Mouse (Mus musculus) neural tube, embryonic 14.5 days (tissue): Measurements from ENCODE around the gene Abca13. TPM values are rescaled to one million over a fixed set of nuclear protein-coding genes. Genes with fewer than 3 reads are reported as not detected.
A peak's percentile ranks its signal among the peaks of the same experiment; 100 is the strongest.
"Not testable (repeated sequence)": the region's sequence is repeated elsewhere in the genome, so short reads cannot be mapped to it uniquely, and the experiment has no call there.

Experiments used
- ATAC-seq: fragments of 200-750 bp; cut with Nextera tagmentation; 2 replicates; pipeline ENCODE4 v1.8.0; 2017; ENCODE audit warnings: low read depth, mild to moderate bottlenecking, moderate TSS enrichment, moderate library complexity
- H3K27ac ChIP-seq: fragments of 300-500 bp; sonication (generic); 2 replicates; pipeline ENCODE4 v1.5.1; 2014; ENCODE audit warnings: low read depth, mild to moderate bottlenecking, control low read depth, low read length, moderate library complexity, mixed read lengths
- H3K27me3 ChIP-seq: fragments of 300-500 bp; sonication (generic); 2 replicates; pipeline ENCODE4 v1.6.1; 2014; ENCODE audit warnings: low read length; ENCODE audit not compliant: control insufficient read depth, insufficient read depth
- H3K36me3 ChIP-seq: fragments of 300-500 bp; sonication (generic); 2 replicates; pipeline ENCODE4 v1.6.1; 2014; ENCODE audit warnings: low read length, mixed read lengths; ENCODE audit not compliant: control insufficient read depth, insufficient read depth
- H3K4me1 ChIP-seq: fragments of 300-500 bp; sonication (generic); 2 replicates; pipeline ENCODE4 v1.6.1; 2014; ENCODE audit warnings: low read length; ENCODE audit not compliant: control insufficient read depth, insufficient read depth
- H3K4me2 ChIP-seq: fragments of 300-500 bp; sonication (generic); 2 replicates; pipeline ENCODE4 v1.6.1; 2014; ENCODE audit warnings: mild to moderate bottlenecking, low read depth, low read length, control low read depth
- H3K4me3 ChIP-seq: fragments of 300-500 bp; sonication (generic); 2 replicates; pipeline ENCODE4 v1.5.1; 2014; ENCODE audit warnings: low read depth, low read length, control low read depth, mixed read lengths
- H3K9ac ChIP-seq: fragments of 300-500 bp; sonication (generic); replicated peaks from 2 replicates; pipeline ENCODE4 v1.6.1; 2014; ENCODE audit warnings: low read depth, mild to moderate bottlenecking, control low read depth, low read length, mixed read lengths
- H3K9me3 ChIP-seq: fragments of 300-500 bp; sonication (generic); 2 replicates; pipeline ENCODE4 v1.6.1; 2016; ENCODE audit warnings: low read length; ENCODE audit not compliant: control insufficient read depth
- WGBS: fragments of 180-500 bp; shearing (Covaris S2); extraction: QIAGEN DNeasy Blood & Tissue Kit; methylation state at CpG from one replicate; pipeline ENCODE4 v1.1.7; 2014; 5-methylcytosine and 5-hydroxymethylcytosine counted together
- polyA plus RNA-seq: library from polyadenylated mRNA; unstranded; fragments of >200 nt; fragmentation: Nextera tagmentation; extraction: Ambion mirVana; gene quantifications from 2 replicates; pipeline ENCODE4 v1.2.1, GENCODE M21; 2014

Abca13 gene
- polyA plus RNA-seq, 1 experiment from 2014 or later: 0.01 TPM

- H3K36me3 ChIP-seq, H3K9me3 ChIP-seq, H3K4me1 ChIP-seq, ATAC-seq, H3K9ac ChIP-seq, H3K4me2 ChIP-seq, H3K27ac ChIP-seq, H3K27me3 ChIP-seq, H3K4me3 ChIP-seq: not testable (repeated sequence)
Measured at GRCm38 (mm10) chr11:9189471-9189870, 2.3 kb upstream of the Abca13 start.

GRCm38 (mm10) chr11:9190772-9191554, 779 bp upstream of the Abca13 start:
- no peak overlapping the region for H3K9ac ChIP-seq
- WGBS: 58% methylated on average over 11 of the region's 11 CpGs
- H3K27me3 ChIP-seq: no peaks in the 10 kb centered on the region
- ATAC-seq: peak; percentile 49; the same call in 1 of the 2 replicates
- no peaks in the 10 kb centered on the region for H3K4me1 ChIP-seq
- no peak overlapping the region for H3K27ac ChIP-seq
- H3K4me2 ChIP-seq: no peak overlapping the region
- H3K9me3 ChIP-seq: no peaks in the 10 kb centered on the region
- no peaks in the 10 kb centered on the region for H3K36me3 ChIP-seq
- H3K4me3 ChIP-seq: no peak overlapping the region

GRCm38 (mm10) chr11:9194861-9195260, 3.1 kb downstream of the Abca13 start:
- Histone ChIP-seq H3K27me3 (no peaks in the 10 kb centered on the region), H3K4me1 (no peaks in the 10 kb centered on the region), H3K4me3 (no peak overlapping the region), H3K27ac (no peak overlapping the region), H3K4me2 (no peak overlapping the region), H3K9ac (no peak overlapping the region), H3K9me3 (no peaks in the 10 kb centered on the region), H3K36me3 (no peaks in the 10 kb centered on the region)
- WGBS: 96% methylated on average over 3 of the region's 3 CpGs
- no peak for ATAC-seq

DNA sequence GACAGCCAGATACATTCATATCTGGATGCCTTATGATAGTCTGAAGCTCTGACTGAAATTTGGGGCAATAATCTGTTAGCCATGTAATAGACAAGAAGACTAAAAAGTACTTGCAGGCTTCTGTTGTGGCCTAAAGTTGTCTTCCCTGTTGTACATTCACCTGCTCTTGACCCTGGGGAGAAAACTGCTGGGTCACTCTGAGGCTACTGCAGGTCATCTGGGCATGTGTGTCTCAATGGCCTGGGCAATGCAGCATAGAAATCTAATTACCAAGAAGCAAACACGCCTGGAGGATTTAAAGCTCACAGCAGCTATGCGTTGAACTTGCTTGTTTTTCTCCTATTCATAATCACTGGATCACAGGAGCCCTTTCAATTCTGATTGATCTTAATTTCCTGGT, 8.1 kb downstream of the Abca13 start:
- Histone ChIP-seq H3K27me3 (no peaks in the 10 kb centered on the region), H3K27ac (no peak overlapping the region), H3K4me3 (no peak overlapping the region), H3K9me3 (no peaks in the 10 kb centered on the region), H3K9ac (no peak overlapping the region), H3K4me2 (no peak overlapping the region), H3K36me3 (no peaks in the 10 kb centered on the region), H3K4me1 (no peaks in the 10 kb centered on the region)
- ATAC-seq: no peak
- WGBS: 86% methylated on average over 2 of the region's 2 CpGs

GRCm38 (mm10) chr11:9210707-9211106, 19.0 kb downstream of the Abca13 start:
- Histone ChIP-seq H3K4me1 (no peaks in the 10 kb centered on the region), H3K36me3 (no peaks in the 10 kb centered on the region), H3K9ac (no peak overlapping the region), H3K27me3 (no peaks in the 10 kb centered on the region), H3K9me3 (no peaks in the 10 kb centered on the region), H3K4me3 (no peak overlapping the region), H3K4me2 (no peak overlapping the region), H3K27ac (no peak overlapping the region)
- WGBS: 67% methylated on average over 8 of the region's 8 CpGs
- no peak for ATAC-seq

DNA sequence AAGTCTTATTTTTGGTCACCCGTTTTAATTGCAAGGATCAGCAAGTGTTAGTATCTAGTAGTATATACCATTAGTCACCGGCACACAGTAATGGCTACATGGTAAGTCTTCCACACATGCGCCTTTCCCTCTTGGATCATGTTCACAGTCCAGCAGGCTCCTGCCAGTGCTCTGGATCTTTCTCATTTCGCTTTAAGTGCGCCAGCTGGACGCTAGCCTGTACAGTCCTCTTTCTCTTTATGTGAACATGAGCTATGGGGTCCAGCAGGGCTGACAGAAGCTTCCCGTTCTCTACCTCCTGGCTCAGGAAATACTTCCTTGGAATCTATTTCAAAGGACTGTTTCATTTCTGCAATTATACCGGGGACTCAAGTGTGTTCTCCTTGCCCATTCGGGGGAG, 21.8 kb downstream of the Abca13 start:
- H3K27ac ChIP-seq: no peak overlapping the region
- 90% methylated on average over 9 of the region's 9 CpGs for WGBS
- no peak overlapping the region for H3K9ac ChIP-seq
- no peaks in the 10 kb centered on the region for H3K36me3 ChIP-seq
- ATAC-seq: no peak
- no peaks in the 10 kb centered on the region for H3K27me3 ChIP-seq
- H3K4me2 ChIP-seq: no peak overlapping the region
- H3K4me1 ChIP-seq: no peaks in the 10 kb centered on the region
- H3K9me3 ChIP-seq: no peaks in the 10 kb centered on the region
- no peak overlapping the region for H3K4me3 ChIP-seq

DNA sequence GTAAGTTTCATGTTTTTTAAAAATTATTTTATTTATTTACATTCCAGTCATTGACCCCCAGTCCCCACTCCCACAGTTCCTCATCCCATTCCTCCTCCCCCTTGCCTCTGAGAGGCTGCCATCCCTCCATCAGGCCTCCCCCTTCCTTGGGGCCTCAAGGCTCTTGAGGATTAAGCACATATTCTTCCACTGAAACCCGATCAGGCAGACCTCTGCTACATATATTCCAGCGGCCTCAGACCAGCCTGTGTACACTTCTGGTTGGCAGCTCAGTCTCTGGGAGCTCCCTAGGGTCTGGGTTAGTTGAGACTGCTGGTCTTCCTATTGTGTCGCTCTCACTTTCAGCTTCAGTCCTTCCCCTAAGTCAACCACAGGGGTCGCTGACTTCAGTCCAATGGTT, 24.5 kb downstream of the Abca13 start:
- no peak overlapping the region for H3K9ac ChIP-seq
- H3K4me3 ChIP-seq: no peak overlapping the region
- no peaks in the 10 kb centered on the region for H3K27me3 ChIP-seq
- H3K36me3 ChIP-seq: no peaks in the 10 kb centered on the region
- H3K9me3 ChIP-seq: no peaks in the 10 kb centered on the region
- no peak overlapping the region for H3K27ac ChIP-seq
- H3K4me2 ChIP-seq: no peak overlapping the region
- H3K4me1 ChIP-seq: no peaks in the 10 kb centered on the region
- 46% methylated on average over 4 of the region's 4 CpGs for WGBS
- no peak for ATAC-seq

DNA sequence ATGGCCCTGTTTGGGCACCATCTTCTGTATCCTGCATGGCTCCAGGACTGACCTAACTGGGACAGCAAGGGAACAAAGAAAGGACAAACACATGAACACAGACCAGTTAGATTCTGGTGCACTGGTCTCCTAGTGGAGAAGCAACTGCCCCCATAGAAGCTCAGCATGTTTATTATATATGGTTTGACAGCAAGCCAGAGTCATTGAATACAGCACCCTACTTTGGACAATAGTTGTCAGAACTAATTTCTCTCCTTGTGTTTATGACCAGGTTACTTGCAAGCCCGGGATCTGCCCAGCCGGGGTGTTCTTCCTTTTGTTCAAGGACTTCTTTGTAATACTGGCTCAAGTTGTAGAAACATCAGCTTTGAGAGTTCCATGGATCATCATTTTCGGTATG, 28.8 kb downstream of the Abca13 start:
- WGBS: 79% methylated on average over 3 of the region's 3 CpGs

DNA sequence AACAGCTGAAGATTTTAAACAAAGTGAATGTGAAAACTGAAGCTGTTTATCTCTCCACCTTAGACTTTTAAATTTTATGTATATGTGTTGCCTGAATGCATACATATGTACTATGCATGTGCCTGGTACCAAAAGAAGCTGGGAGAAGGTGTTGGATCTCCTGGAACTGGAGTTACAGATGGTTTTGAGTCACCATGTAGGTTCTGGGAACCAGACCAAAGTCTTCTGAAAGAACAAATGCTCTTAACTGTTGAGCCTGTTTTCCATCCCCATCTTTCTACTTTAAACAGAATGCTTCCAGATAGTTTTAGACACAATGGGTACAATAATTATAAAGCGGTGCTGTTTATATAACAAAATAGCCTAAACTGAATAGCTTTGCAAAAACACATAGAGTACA, 29.9 kb downstream of the Abca13 start:
- Histone ChIP-seq H3K27ac (no peak overlapping the region), H3K9me3 (no peaks in the 10 kb centered on the region), H3K27me3 (no peaks in the 10 kb centered on the region), H3K4me3 (no peak overlapping the region), H3K4me2 (no peak overlapping the region), H3K9ac (no peak overlapping the region), H3K4me1 (no peaks in the 10 kb centered on the region), H3K36me3 (no peaks in the 10 kb centered on the region)
- no peak for ATAC-seq
- 94% methylated on average over 1 of the region's 1 CpGs for WGBS

More for the DNA sequence above, 28.8 kb downstream of the Abca13 start:
- Histone ChIP-seq H3K27me3 (no peaks in the 10 kb centered on the region), H3K4me1 (no peaks in the 10 kb centered on the region), H3K4me3 (no peak overlapping the region), H3K9me3 (no peaks in the 10 kb centered on the region), H3K9ac (no peak overlapping the region), H3K4me2 (no peak overlapping the region), H3K27ac (no peak overlapping the region), H3K36me3 (no peaks in the 10 kb centered on the region)
- no peak for ATAC-seq
